Mouse (Mus musculus): ENCODE results near the gene Gramd1a.
A peak's percentile ranks its signal among the peaks of the same experiment; 100 is the strongest.

Gramd1a gene

DNA sequence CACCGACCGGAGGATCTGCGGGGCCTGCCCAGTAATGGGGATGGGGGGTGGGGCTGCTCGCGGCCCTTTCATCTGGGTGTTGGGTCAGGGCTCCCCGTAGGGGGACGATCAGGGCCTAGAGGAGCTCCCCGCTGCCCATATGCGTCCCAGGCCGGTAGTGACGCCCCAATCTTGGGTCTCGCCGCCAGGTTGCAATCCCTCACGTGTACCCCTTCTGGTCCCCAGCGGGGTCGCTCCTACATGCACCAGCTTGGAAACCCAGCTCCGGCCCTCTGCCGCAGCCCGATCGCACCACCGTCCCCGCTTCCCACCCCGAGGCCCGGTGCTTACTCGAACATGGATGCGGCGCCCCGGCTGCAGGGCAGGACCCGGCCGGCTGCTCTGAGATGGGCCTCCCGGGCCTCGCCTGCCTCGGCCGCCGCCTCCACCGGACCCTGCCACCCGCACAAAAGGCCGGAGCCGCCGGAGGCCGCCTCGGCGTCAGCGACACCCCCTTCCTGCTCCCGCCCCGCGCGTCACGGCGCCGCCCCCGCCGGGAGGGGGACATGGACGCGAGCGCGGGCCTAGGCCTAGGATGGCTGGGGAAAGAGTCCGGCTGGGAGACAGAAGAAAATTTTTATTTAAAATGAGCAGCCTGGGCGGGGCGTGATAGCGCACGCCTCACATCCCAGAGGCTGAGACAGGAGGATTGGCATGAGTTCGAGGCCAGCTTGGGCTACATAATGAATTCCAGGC is 5.0 kb downstream of the Gramd1a start:
- DNase-seq, result peak; percentile 79 to 83

DNA sequence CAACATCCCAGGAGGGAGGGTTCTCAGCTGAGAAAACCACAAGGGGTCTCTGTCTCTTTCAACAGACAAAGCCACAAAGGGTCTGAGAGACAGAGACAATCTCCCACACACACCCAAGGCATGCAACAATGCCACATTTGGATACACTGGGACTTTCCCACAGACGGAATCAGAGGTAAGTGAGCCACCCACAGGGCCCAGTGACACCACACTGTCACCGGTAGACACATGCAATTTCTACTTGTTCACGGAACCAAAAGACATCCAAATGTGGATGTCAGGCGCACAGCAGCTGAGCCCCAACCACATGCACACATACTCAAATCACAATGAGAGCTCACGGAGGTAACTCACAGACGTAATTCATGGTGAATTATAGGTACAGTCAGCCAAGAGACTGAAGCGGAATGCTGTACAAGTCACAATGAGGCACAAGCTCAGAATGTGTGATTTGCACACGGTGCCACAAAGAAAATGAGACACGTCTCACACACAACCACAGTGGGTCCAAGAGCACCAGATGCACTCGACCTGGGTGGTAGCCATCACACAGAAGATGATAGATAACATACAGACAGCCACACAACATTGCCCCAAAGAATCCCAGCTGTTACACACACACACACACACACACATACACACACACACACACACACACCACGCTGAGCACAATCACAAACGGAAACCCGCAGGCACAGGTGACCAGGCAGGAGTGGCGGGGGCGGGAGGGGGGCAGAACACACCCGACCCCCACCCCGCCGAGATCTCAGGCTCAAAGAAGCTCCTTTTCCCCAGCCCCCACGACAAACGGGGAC is 5.7 kb downstream of the Gramd1a start:
- DNase-seq, result peak; percentile 53 to 55

DNA sequence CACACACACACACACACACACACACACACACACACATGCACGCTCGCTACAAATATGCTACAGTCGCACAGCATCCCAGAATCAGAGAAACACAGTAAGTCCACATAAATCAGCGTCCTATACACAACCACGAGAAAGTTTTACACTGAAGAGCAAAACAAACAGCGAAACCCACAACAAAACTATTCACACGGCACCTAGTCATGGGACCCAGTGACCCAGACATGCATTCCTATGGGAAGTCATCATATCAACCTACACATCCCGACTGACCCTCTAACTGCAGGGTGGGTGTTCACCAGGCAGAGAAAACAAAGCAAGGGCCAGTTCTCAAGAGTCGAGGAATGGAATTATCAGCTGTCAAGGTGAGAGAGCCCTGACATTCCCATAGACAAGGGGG is 6.4 kb downstream of the Gramd1a start:
- no peak for DNase-seq

DNA sequence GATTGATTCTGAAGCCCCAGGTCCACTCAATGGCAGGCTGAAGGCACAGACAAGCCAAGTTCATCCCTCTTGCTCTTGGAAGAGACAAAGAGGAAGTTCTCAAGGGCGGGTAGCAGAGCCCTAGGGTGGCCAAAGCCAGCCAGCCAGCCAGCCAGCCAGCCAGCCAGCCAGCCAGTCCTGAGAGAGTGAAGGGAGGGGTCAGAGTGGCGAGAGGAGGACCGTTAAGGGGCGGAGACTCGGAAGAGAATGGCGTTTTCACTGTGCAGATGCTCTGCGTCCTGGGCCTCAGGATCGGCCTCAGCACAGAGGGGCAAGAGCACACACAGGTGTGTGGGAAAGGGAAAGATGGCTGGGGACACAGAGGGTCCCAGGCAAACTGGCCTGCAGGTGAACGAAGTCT is 6.9 kb downstream of the Gramd1a start:
- peak; percentile 72 to 76 for DNase-seq

DNA sequence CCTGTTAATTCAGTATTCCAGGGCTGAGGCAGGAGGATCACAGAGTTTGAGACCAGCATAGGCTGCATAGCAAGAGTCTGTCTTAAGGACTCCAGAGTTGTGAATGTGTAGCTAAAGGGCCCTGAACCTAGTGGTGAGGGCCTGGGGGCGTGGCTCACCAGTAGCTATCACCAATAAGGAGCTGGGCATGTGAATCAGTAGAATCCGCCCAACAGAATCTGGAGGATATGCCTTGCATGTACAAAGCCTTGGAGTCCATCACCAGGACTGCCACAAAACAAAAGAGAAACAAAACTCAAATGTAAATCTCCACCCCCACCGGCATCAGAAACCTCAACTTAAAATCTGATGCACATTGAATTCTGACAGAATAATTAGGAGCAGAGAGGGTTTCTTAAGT is 7.6 kb downstream of the Gramd1a start:
- no peak for DNase-seq

DNA sequence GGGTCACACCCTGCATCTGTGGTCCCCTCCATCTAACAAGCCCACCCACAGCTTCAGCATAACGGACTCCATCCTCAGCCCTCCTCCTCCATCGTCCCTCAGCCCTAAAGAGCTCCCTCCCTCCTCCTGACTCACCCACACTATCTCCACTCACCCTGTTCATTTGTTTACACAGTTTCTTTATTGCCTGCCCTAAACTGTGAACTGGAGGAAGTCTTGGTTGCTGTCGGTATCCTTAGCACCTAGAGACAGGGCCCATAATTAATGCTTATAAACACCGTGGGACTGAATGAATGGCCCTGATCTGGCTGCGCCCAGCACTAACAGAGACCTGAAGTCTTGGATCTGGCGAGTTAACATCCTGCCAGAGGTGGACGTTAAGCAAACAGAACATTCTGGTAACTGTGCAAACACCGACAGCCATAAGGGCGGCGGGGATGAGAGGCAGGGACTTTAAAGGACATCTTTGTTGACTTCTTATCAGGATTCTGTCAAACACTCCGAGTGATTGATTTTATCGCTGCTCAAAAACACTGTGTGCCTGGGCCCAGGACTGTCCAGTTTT is 10.0 kb downstream of the Gramd1a start:
- no peak for DNase-seq

DNA sequence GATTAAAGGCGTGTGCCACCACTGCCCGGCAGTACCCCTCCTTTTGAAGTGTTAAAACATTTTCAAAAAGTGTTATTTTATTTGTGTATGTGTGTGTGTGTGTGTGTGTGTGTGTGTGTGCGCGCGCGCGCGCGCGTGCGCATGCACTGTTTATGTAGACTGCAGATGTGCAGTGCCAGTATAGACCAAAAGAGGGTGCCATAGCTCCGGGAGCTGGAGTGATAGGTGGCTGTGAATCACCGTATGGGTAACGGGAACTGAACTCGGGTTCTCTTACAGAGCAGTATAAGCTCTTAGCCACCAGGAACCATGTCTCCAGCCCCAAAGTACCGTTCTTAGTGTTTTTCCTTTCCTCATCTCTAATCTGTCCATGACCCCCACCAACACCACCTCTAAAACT is 10.8 kb downstream of the Gramd1a start:
- peak in 1 of 2 experiments; percentile 30 for DNase-seq

DNA sequence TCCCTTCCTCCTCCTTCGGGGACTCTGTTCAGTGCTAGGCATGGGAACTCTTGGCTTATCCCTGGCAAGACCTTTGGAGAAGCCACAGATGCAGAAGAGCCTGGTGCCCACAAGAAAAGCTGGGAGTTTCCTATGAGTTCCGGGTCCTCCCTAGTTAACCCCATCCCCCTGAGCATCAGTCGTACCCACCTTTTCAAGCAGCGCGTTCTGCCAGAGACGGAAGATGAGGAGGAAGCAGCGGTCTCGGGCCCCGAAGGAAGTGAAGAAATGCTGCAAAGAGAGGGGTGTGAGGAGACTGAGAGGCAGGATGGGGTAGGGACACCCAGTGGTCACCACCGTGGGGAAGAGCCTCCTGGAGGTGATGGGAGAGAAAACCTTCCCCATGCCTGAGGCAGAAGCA is 14.8 kb downstream of the Gramd1a start:
- no peak for DNase-seq

DNA sequence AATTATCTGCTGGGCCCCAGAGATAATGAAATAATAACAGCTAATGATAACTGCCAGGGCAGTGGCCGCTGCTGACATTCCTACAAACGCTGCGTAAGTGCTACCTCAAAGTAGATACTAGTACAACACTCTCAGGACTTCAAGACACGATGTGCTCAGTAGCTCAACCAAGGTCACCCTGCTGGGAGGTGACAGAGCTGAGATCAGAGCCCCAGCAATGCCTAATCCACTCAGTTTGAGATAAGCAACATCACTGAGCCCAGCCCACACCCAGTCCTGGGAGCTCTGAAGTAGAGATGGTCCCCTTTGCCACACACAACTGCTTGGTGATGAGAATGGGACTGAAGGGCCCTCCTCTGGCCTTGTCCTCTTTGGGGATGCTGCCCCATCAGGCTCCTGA is 15.4 kb downstream of the Gramd1a start:
- no peak for DNase-seq

DNA sequence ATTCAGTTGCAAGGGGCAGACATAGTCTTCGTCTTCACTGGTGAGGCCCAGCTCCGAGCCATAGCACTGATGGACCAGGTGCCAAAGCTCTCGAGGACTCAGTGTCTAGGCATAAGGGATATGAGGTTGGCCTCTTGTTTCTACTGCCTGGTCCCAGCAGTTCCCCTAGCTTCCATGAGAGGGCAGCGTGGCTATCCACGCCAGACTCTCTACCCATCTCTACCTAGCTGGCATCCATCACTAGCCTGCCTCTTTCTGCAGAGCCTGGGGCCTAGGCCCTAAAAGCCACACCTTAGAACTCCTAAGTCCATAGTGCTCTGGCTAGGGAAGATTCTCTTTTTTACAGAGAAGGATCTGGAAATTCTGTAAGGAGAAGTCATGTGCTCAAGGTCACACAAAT is 15.9 kb downstream of the Gramd1a start:
- peak; percentile 80 to 81 for DNase-seq

DNA sequence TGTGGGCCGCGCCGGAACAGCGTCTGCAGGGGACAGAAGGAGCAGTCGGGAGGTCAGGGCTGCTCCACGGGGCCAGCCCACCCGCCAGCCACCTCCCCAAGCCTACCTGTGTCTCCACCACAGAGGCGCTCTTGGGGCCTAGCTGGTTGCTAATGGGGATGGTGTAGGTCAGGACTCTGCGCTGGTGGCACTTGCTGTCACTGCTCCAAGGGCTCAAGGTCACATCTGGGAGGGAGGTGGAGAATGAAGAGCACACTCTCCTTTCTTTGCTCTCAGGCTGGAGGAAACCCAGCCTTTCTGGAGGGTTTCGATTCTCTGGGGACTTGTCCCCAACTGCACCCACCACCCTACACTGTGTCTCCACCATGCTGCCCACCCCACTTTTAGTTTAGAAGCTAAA is 20.0 kb downstream of the Gramd1a start:
- no peak for DNase-seq

DNA sequence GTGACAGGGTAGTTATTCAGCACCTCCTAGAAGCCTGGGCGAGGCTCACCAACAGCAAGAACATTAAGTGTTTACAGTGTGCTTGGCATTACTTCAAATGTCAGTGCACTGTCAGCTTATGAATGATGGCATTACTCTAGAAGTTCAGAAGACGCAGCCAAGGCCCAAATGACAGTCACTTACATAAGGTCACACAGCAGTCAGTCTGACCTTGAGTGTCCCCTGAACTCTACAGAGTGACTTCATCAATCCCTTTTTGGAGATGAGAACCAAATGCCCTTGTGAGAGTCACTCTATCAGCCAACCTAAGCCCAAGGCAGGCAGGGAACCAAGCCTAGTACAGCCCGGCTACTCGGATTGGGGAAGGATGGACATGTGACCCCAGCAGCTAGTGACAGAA is 23.8 kb downstream of the Gramd1a start:
- no peak for DNase-seq

DNA sequence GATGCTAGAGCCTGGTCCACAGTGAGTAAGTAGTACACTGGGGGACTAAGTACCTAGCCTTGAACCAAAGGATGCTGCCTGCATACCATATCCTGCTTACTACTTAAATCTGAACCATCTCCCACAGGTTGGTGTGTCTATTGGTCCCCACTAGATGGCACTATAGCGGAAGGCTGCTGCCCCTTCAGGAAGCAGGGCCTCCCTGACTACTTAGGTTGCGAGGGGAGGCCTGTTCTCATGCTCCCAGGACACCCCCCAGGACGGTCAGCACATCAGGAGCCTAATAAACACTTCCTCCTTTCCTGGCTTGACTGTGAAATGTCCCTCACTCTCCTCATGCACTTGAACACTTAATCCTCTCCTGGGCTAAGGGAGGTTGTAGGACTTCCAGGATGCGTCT is 24.9 kb downstream of the Gramd1a start:
- peak; percentile 75 for DNase-seq

DNA sequence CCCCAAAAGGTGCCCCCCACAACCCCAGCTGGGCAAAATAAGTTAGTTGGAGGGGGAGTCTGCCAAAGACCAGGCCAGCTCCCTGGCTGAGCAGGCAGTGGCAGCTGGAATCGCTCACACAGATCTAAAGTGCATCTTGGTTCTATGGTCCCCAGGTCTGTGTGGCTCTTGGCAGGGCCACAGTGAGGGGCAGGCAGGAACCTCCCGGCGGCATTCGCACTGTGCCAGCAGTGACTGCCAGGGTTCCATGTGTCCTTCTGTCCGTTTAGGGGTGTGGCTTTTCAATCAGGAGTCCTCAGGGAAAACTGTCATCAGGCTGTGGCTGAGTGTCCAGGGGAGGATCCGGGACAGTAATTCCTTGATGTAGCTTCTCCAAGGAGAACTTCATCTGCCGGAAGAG is 25.5 kb downstream of the Gramd1a start:
- no peak for DNase-seq

DNA sequence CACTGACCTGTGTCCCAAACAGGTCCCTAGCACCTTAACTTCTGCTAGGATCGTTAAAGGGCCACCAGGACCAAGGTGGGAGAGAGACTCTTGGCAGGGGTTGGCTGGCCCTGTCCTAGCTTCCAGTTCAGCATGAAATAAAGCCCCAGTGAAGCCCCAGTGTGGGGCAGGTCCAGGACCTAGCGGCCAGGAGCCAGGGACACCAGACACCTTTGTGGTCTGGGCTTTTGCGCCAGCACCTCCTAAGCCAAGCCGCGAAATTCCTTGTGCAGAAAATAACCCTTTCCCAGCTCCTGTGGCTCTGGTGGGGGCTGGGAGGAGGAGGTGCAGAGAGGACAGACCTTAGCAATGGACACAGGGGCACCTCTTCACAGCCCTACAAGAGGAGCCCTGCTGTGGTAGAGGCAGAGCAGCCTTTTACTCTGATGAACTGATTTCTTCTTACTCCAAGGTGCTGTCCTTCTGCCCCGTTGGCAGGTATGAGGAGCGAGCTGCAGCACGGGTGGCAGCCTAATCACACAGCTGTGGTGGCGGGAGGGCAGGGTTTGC is 27.5 kb downstream of the Gramd1a start:
- no peak for DNase-seq

DNA sequence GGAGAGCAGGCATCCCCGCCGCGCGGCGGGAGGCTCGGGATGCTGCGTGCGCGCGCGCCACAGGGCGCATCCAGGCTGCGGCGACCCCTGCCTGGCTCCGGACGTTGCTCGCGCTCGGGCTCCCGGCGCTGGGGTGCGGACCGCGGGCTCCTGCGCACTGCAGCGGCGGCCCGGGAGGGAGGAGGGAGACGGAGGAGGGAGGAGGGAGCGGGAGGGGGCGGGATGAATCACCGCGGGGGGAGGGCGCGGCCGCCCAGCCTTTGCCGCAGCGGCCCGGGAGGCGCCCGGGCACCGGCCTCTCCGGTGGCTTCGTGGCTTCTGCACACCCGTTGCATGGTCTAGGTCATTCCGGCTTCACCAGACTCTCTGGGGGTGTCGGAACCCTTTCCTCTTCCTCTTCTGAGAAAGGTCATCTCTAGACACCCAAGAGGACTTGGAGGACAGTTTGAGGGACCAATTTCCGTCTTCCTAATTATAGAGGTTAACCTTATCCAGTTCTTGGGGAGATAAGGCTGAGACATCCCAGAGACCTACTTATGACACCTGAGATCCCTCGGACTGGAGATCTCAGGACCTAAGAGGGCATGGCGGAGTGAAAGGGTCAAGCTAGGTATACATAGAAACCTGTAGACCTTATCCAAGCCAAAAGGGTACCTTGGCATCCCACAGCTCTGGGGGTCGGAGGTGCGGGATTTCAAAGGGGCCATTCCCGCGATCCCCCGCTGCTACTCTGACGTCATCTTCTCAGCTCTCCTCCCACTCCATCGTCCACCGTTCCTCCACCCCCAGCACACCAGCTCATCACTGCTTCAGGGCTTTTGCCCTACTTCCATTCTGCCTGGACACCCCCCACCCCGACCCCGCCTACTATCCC is 28.6 kb downstream of the Gramd1a start, which contains the start of gene Scn1b:
Scn1b (minus strand) TSS at position 153 of the 874 bp plus-strand sequence.
- DNase-seq, result no peak

DNA sequence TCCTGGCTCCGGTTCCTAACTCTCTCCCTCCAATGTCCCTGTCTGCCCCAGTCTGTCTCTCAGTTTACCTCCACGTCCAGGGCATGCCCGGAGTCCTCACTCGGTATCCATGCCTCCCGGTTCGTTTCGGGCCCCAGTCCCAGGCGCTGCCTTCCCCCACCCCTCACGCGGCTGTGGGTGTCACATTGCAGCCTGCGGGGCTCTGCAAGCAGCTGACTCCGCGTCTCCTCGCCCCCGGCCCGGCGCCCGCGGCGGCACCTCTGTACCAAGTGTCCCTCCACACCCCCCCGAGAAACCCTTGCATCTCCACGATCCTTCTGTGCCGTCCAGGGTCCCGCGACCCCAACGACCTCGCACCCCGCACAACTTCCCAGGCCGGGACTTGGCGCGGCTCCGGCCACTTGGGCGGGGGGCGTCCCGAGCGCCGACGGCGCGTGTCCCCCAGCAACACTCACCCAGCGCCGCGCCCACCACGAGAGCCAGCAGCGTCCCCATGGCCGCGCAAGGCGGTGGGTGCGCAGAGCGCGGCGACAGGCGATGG is 29.4 kb downstream of the Gramd1a start:
- no peak for DNase-seq

DNA sequence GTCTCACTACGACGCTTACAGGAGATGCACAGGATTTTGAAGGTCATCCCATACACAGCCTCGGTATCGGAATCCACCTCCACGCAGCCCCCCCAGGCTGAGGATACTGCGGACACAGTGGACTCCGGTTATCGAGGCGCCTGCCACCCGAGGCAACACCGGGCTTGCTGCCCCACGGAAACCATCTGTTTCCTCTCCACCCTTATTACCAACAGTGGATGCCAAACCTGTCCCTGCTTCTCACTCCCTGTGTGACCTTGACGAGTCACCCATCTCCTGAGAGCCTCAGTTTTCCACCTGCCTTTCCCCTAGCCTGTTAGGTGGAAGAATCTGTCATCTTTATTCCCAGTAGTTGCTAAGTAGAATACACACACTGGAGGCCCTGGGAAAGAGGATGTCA is 30.6 kb downstream of the Gramd1a start:
- DNase-seq, result no peak

DNA sequence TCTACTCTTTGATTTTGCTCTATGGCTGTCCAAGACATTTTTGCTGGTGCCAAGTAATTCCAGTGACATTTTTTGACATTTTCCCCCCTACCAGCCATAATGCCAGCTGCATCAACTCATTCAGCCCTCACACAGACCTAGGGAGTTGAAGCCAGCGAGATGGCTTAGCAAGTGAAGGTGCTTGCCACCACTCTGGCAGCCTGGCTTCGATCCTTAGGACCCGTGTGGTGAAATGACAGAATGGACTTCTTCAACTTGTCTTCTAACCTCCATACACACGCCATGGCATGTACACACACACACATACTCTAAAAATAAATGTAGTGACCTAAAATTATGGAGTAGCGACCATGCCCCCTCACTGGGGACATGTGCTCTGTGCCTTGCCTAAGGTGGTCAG is 31.3 kb downstream of the Gramd1a start:
- DNase-seq, result no peak

DNA sequence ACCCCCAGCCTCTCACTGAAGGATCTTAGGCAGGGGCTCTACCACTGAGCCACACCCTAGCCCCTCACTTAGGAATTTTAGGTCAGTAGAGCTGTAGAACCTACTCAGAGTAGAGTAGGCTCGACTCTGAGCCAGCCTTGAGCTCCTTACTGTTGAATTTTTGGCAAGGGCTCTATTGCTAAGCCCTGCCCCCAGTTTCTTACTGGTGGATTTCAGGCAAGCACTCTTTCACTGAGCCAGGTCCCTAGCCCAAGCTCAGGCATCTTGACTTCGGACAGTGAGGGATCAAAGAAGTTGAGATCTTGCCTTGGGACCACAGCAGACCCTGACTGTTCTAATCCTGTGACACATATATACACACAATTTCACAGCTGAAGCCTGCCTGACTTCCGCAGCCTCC is 32.0 kb downstream of the Gramd1a start:
- DNase-seq, result no peak

DNA sequence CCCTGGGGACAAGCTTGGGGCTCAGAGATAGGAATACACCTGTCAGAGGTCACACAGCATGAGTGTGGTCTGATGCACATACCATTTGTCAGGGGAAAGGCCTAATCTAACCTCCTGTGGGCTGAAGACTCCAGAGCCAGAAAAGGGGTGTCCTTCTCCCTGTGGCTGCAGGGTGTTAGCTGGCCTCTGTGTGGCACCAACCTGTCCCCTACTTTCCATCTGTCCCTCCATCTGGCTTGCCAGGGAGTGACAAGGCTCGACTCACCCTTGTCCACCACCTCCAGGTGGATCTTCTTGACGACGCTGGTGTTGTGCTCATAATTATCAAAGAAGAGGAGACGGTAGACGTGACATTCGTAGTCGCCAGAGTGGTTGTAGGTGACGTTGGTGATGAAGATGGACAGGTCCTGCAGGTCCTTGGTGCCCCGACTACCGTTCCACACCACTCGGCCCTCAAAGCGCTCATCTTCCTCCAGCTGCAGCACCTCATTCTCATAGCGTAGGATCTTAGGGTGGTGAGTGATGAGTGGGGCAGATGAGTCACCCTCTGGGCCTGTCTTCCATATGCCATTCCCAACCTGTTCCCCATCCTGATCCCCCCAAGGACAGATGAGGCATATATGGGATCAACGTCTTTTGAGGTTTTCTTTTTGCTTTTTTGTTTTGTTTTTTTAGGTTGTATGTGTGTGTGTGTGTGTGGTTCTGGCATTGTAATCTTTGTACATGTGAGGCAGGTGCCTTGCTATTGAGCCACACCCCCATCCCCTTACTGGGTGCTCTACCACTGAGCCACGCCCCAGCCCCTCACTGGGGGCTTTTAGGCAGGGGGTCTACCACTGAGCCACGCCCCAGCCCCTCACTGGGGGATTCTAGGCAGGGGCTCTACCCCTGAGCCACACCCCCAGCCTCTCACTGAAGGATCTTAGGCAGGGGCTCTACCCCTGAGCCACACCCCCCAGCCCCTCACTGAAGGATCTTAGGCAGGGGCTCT is 32.8 kb downstream of the Gramd1a start:
- DNase-seq, result no peak

Measured in B cell, adult 2 months (primary cell).